Mouse (Mus musculus) C2C12 (cell line): ENCODE measurements around the gene Edem3.

Experiments used
- CEBPB ChIP-seq: IDR thresholded peaks from one replicate; pipeline ENCODE4 v1.6.1; 2011; ENCODE audit warnings: low read depth, mild to moderate bottlenecking, control low read depth, moderate library complexity
- CTCF ChIP-seq: IDR thresholded peaks from one replicate; pipeline ENCODE4 v1.5.1; 2011; ENCODE audit not compliant: control insufficient read depth, insufficient read depth, insufficient read length
- FOSL1 ChIP-seq: IDR thresholded peaks from one replicate; pipeline ENCODE4 v1.8.0; 2011; ENCODE audit warnings: mild to moderate bottlenecking, low read length; ENCODE audit not compliant: poor library complexity, insufficient read depth, severe bottlenecking
- MAX ChIP-seq: IDR thresholded peaks from one replicate; pipeline ENCODE4 v1.6.1; 2011; ENCODE audit warnings: mild to moderate bottlenecking, control low read depth
- MYOD1 ChIP-seq: IDR thresholded peaks from one replicate; pipeline ENCODE4 v1.6.1; 2011; ENCODE audit warnings: low read depth; ENCODE audit not compliant: control insufficient read depth, insufficient read length
- MYOG ChIP-seq: IDR thresholded peaks from one replicate; pipeline ENCODE4 v1.6.1; 2011; ENCODE audit not compliant: control insufficient read depth, insufficient read length; ENCODE audit errors: extremely low read depth
- USF1 ChIP-seq: IDR thresholded peaks from one replicate; pipeline ENCODE4 v1.6.1; 2011; ENCODE audit warnings: low read depth, mild to moderate bottlenecking, control low read depth, moderate library complexity

DNA sequence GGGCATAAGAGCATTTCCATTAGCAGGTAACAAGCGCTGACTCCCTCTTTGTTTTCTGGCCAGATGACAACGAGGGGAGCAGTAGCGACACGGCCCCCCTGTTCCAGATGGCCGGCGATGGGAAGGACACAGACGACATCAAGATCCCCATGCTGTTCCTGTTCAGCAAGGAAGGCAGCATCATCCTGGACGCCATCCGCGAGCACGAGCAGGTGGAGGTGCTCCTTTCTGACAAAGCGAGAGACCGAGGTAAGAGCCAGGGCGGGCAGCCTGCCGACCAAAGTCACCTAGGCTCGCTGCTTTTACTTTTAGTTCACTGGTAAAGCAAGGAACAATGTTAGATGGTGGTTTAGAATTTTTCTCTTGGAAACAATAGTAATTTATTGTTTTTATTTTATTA, 56.3 kb downstream of the Edem3 start:
- no peak for TF ChIP-seq CTCF
- no peak for TF ChIP-seq USF1
- no peak for TF ChIP-seq MYOG
- no peak for TF ChIP-seq CEBPB
- no peak for TF ChIP-seq MAX
- no peak for TF ChIP-seq FOSL1
- no peak for TF ChIP-seq MYOD1
